Mouse (Mus musculus) cerebellum, adult 9-11 months (tissue): ENCODE measurements around the gene Otog.

Experiments used
- DNase-seq: peaks from one replicate; pipeline ENCODE4 v3.0.0; 2022

Otog gene

GRCm38 (mm10) chr7:46240696-46241095, at the start of gene Otog:
TSS of gene Otog (plus strand) at chr7:46240987.
- no peak for DNase-seq

GRCm38 (mm10) chr7:46195356-46195755, 45.4 kb upstream of the Otog start:
- DNase-seq: no peak

GRCm38 (mm10) chr7:46200021-46200420, 40.8 kb upstream of the Otog start:
- no peak for DNase-seq

GRCm38 (mm10) chr7:46201649-46202048, 39.1 kb upstream of the Otog start:
- no peak for DNase-seq

- peak; percentile 45 for DNase-seq
Measured at GRCm38 (mm10) chr7:46204046-46204471, 36.7 kb upstream of the Otog start.

- DNase-seq: no peak
Measured at GRCm38 (mm10) chr7:46204775-46205174, 36.0 kb upstream of the Otog start.

- no peak for DNase-seq
Measured at GRCm38 (mm10) chr7:46208131-46208530, 32.7 kb upstream of the Otog start.

- no peak for DNase-seq
Measured at GRCm38 (mm10) chr7:46210276-46210675, 30.5 kb upstream of the Otog start.

GRCm38 (mm10) chr7:46216481-46216880, 24.3 kb upstream of the Otog start:
- DNase-seq: no peak

- DNase-seq: no peak
Measured at GRCm38 (mm10) chr7:46218415-46218814, 22.4 kb upstream of the Otog start.

GRCm38 (mm10) chr7:46220591-46221129, 20.1 kb upstream of the Otog start:
- DNase-seq: no peak

- peak; percentile 41 for DNase-seq
Measured at GRCm38 (mm10) chr7:46226253-46226652, 14.5 kb upstream of the Otog start.

GRCm38 (mm10) chr7:46226936-46227335, 13.9 kb upstream of the Otog start:
- DNase-seq: peak; percentile 47

- DNase-seq: no peak
Measured at GRCm38 (mm10) chr7:46235948-46236347, 4.8 kb upstream of the Otog start.

GRCm38 (mm10) chr7:46236363-46236762, 4.4 kb upstream of the Otog start:
- DNase-seq: no peak

GRCm38 (mm10) chr7:46237192-46237591, 3.6 kb upstream of the Otog start:
- no peak for DNase-seq

- DNase-seq: no peak
Measured at GRCm38 (mm10) chr7:46238346-46238745, 2.4 kb upstream of the Otog start, which contains the start of gene Ush1c. TSS of gene Ush1c (minus strand) at chr7:46238503.

- DNase-seq: peak; percentile 53
Measured at GRCm38 (mm10) chr7:46240091-46240490, 696 bp upstream of the Otog start.

GRCm38 (mm10) chr7:46246876-46247275, 6.1 kb downstream of the Otog start:
- no peak for DNase-seq

GRCm38 (mm10) chr7:46247606-46248005, 6.8 kb downstream of the Otog start:
- no peak for DNase-seq

GRCm38 (mm10) chr7:46251841-46252240, 11.1 kb downstream of the Otog start:
- no peak for DNase-seq

- DNase-seq: no peak
Measured at GRCm38 (mm10) chr7:46276156-46276555, 35.4 kb downstream of the Otog start.

GRCm38 (mm10) chr7:46279946-46280345, 39.2 kb downstream of the Otog start:
- DNase-seq: peak; percentile 52

- no peak for DNase-seq
Measured at GRCm38 (mm10) chr7:46280896-46281295, 40.1 kb downstream of the Otog start.

- DNase-seq: no peak
Measured at GRCm38 (mm10) chr7:46282276-46282675, 41.5 kb downstream of the Otog start.
